Mouse (Mus musculus): ENCODE measurements around the gene Fam76b.
"Not testable (repeated sequence)": the region's sequence is repeated elsewhere in the genome, so short reads cannot be mapped to it uniquely, and the experiment has no call there.

Fam76b gene

GRCm38 (mm10) chr9:13827406-13828086 is at the start of gene Fam76b:
TSS of gene Fam76b (plus strand) at chr9:13827716.
- DNase-seq (ENCODE audit: low spot score), result peak; percentile 100

GRCm38 (mm10) chr9:13781985-13782384 is 45.5 kb upstream of the Fam76b start:
- DNase-seq (ENCODE audit: low spot score), result no peak

- DNase-seq (ENCODE audit: low spot score), result not testable (repeated sequence)
Observed at GRCm38 (mm10) chr9:13790864-13791263, 36.7 kb upstream of the Fam76b start.

GRCm38 (mm10) chr9:13794302-13794701 is 33.2 kb upstream of the Fam76b start:
- no peak for DNase-seq (ENCODE audit: low spot score)

- no peak for DNase-seq (ENCODE audit: low spot score)
Observed at GRCm38 (mm10) chr9:13794756-13795155, 32.8 kb upstream of the Fam76b start.

- no peak for DNase-seq (ENCODE audit: low spot score)
Observed at GRCm38 (mm10) chr9:13804480-13804879, 23.0 kb upstream of the Fam76b start.

- DNase-seq (ENCODE audit: low spot score), result no peak
Observed at GRCm38 (mm10) chr9:13806854-13807253, 20.7 kb upstream of the Fam76b start.

- no peak for DNase-seq (ENCODE audit: low spot score)
Observed at GRCm38 (mm10) chr9:13807657-13808056, 19.9 kb upstream of the Fam76b start.

- DNase-seq (ENCODE audit: low spot score), result no peak
Observed at GRCm38 (mm10) chr9:13809937-13810336, 17.6 kb upstream of the Fam76b start.

GRCm38 (mm10) chr9:13818369-13818768 is 9.1 kb upstream of the Fam76b start:
- no peak for DNase-seq (ENCODE audit: low spot score)

GRCm38 (mm10) chr9:13820774-13821173 is 6.7 kb upstream of the Fam76b start:
- no peak for DNase-seq (ENCODE audit: low spot score)

GRCm38 (mm10) chr9:13825896-13826295 is 1.6 kb upstream of the Fam76b start:
- DNase-seq (ENCODE audit: low spot score), result no peak

- peak; percentile 66 for DNase-seq (ENCODE audit: low spot score)
Observed at GRCm38 (mm10) chr9:13826391-13826805, 1.1 kb upstream of the Fam76b start.

- DNase-seq (ENCODE audit: low spot score), result peak; percentile 98
Observed at GRCm38 (mm10) chr9:13826832-13827405, 597 bp upstream of the Fam76b start, which contains the start of gene Cep57. TSS of gene Cep57 (minus strand) at chr9:13827107.

- peak; percentile 66 for DNase-seq (ENCODE audit: low spot score)
Observed at GRCm38 (mm10) chr9:13828087-13828441, 548 bp downstream of the Fam76b start.

GRCm38 (mm10) chr9:13835256-13835655 is 7.7 kb downstream of the Fam76b start:
- DNase-seq (ENCODE audit: low spot score), result no peak

- DNase-seq (ENCODE audit: low spot score), result no peak
Observed at GRCm38 (mm10) chr9:13836726-13837125, 9.2 kb downstream of the Fam76b start.

- DNase-seq (ENCODE audit: low spot score), result no peak
Observed at GRCm38 (mm10) chr9:13847591-13847990, 20.1 kb downstream of the Fam76b start.

GRCm38 (mm10) chr9:13848481-13849480 is 21.3 kb downstream of the Fam76b start:
- DNase-seq (ENCODE audit: low spot score), result peak; percentile 79

GRCm38 (mm10) chr9:13853876-13854275 is 26.4 kb downstream of the Fam76b start:
- DNase-seq (ENCODE audit: low spot score), result no peak

- no peak for DNase-seq (ENCODE audit: low spot score)
Observed at GRCm38 (mm10) chr9:13856247-13856646, 28.7 kb downstream of the Fam76b start.

- DNase-seq (ENCODE audit: low spot score), result no peak
Observed at GRCm38 (mm10) chr9:13856777-13857176, 29.3 kb downstream of the Fam76b start.

GRCm38 (mm10) chr9:13867646-13868045 is 40.1 kb downstream of the Fam76b start:
- DNase-seq (ENCODE audit: low spot score), result no peak

All from adipocyte (in vitro differentiated cells).